Mouse (Mus musculus) forebrain, embryonic 11.5 days (tissue): Measurements from ENCODE around the gene Scnn1b. TPM values are rescaled to one million over a fixed set of nuclear protein-coding genes. Genes with fewer than 3 reads are reported as not detected.

Source experiments
- ATAC-seq: fragments of 200-750 bp; cut with Nextera tagmentation; replicated peaks from 2 replicates; pipeline ENCODE4 v1.8.0; 2017; ENCODE audit warnings: moderate TSS enrichment; ENCODE audit not compliant: low FRiP score
- DNase-seq: peaks from one replicate; pipeline ENCODE4 v3.0.0-alpha.2; 2017; ENCODE audit warnings: low spot score
- H3K27ac ChIP-seq: fragments of 300-500 bp; sonication (generic); 2 replicates; pipeline ENCODE4 v1.5.1; 2014; ENCODE audit warnings: low read depth, low read length
- H3K27me3 ChIP-seq: fragments of 300-500 bp; sonication (generic); 2 replicates; pipeline ENCODE4 v1.6.1; 2014; ENCODE audit warnings: mild to moderate bottlenecking, low read length, mixed read lengths; ENCODE audit not compliant: control insufficient read depth, insufficient read depth
- H3K36me3 ChIP-seq: fragments of 300-500 bp; sonication (generic); 2 replicates; pipeline ENCODE4 v1.6.1; 2014; ENCODE audit warnings: mild to moderate bottlenecking, low read length, moderate library complexity, mixed read lengths; ENCODE audit not compliant: control insufficient read depth, insufficient read depth
- H3K4me1 ChIP-seq: fragments of 300-500 bp; sonication (generic); replicated peaks from 2 replicates; pipeline ENCODE4 v1.6.1; 2014; ENCODE audit warnings: low read length, mixed read lengths; ENCODE audit not compliant: control insufficient read depth, insufficient read depth
- H3K4me2 ChIP-seq: fragments of 300-500 bp; sonication (generic); 2 replicates; pipeline ENCODE4 v1.6.1; 2014; ENCODE audit warnings: low read depth, mild to moderate bottlenecking, low read length, moderate library complexity, mixed read lengths; ENCODE audit not compliant: severe bottlenecking
- H3K4me3 ChIP-seq: fragments of 300-500 bp; sonication (generic); 2 replicates; pipeline ENCODE4 v1.5.1; 2014; ENCODE audit warnings: low read depth, low read length
- H3K9ac ChIP-seq: fragments of 300-500 bp; sonication (generic); 2 replicates; pipeline ENCODE4 v1.6.1; 2014; ENCODE audit warnings: low read length
- H3K9me3 ChIP-seq: fragments of 300-500 bp; sonication (generic); 2 replicates; pipeline ENCODE4 v1.6.1; 2016; ENCODE audit warnings: low read length, mixed read lengths; ENCODE audit not compliant: control insufficient read depth
- WGBS: fragments of 180-500 bp; shearing (Covaris S2); extraction: QIAGEN DNeasy Blood & Tissue Kit; methylation state at CpG from one replicate; pipeline ENCODE4 v1.1.7; 2014; 5-methylcytosine and 5-hydroxymethylcytosine counted together
- polyA plus RNA-seq: library from polyadenylated mRNA; unstranded; fragments of >200 nt; fragmentation: Nextera tagmentation; extraction: Ambion mirVana; gene quantifications from 2 replicates; pipeline ENCODE4 v1.2.1, GENCODE M21; 2014

Gene Scnn1b
- polyA plus RNA-seq, 1 experiment from 2014 or later, result 0.07 TPM

GRCm38 (mm10) chr7:121899311-121899710, 34.5 kb downstream of the Scnn1b start:
- H3K27ac ChIP-seq, result no peak overlapping the region
- WGBS, result 7% methylated on average over 14 of the region's 14 CpGs
- no peak for ATAC-seq
- no peaks in the 10 kb centered on the region for H3K27me3 ChIP-seq
- no peaks in the 10 kb centered on the region for H3K4me1 ChIP-seq
- no peak overlapping the region; the same call in 1 of the 2 replicates for H3K9ac ChIP-seq
- H3K36me3 ChIP-seq, result no peaks in the 10 kb centered on the region
- no peaks in the 10 kb centered on the region for H3K9me3 ChIP-seq
- peak overlapping the region; percentile 36 for H3K4me2 ChIP-seq
- peak; percentile 81 for DNase-seq
- H3K4me3 ChIP-seq, result no peak overlapping the region

- H3K27ac ChIP-seq, result no peak overlapping the region
- 13% methylated on average over 7 of the region's 7 CpGs for WGBS
- DNase-seq (no peak), ATAC-seq (peak; percentile 10; the same call in 1 of the 2 replicates)
- no peaks in the 10 kb centered on the region for H3K36me3 ChIP-seq
- H3K9ac ChIP-seq, result no peak overlapping the region; the same call in 1 of the 2 replicates
- H3K4me3 ChIP-seq, result no peak overlapping the region
- no peaks in the 10 kb centered on the region for H3K4me1 ChIP-seq
- H3K27me3 ChIP-seq, result no peaks in the 10 kb centered on the region
- peak overlapping the region; percentile 36 for H3K4me2 ChIP-seq
- H3K9me3 ChIP-seq, result no peaks in the 10 kb centered on the region
These were observed 35.1 kb downstream of the Scnn1b start for GRCm38 (mm10) chr7:121899940-121900339.

- Histone ChIP-seq H3K9ac (no peak overlapping the region), H3K4me2 (no peak overlapping the region), H3K9me3 (no peaks in the 10 kb centered on the region), H3K27ac (no peak overlapping the region), H3K4me3 (no peak overlapping the region), H3K4me1 (no peaks in the 10 kb centered on the region), H3K27me3 (no peaks in the 10 kb centered on the region), H3K36me3 (no peaks in the 10 kb centered on the region)
- ATAC-seq (no peak), DNase-seq (no peak)
- whole genome bisulfite sequencing, result 82% methylated on average over 8 of the region's 8 CpGs
These were observed 38.0 kb downstream of the Scnn1b start for GRCm38 (mm10) chr7:121902757-121903411.

GRCm38 (mm10) chr7:121906879-121907278, 42.0 kb downstream of the Scnn1b start:
- no peak for ATAC-seq
- H3K4me3 ChIP-seq, result no peak overlapping the region
- no peaks in the 10 kb centered on the region for H3K27me3 ChIP-seq
- H3K4me2 ChIP-seq, result no peak overlapping the region
- H3K9me3 ChIP-seq, result no peaks in the 10 kb centered on the region
- H3K27ac ChIP-seq, result no peak overlapping the region
- no peaks in the 10 kb centered on the region; the same call in 1 of the 2 replicates for H3K4me1 ChIP-seq
- DNase-seq, result no peak
- no peaks in the 10 kb centered on the region for H3K36me3 ChIP-seq
- no peak overlapping the region for H3K9ac ChIP-seq
- 88% methylated on average over 4 of the region's 4 CpGs for WGBS

GRCm38 (mm10) chr7:121912250-121912649, 47.4 kb downstream of the Scnn1b start:
- ATAC-seq, result no peak
- 68% methylated on average over 8 of the region's 8 CpGs for WGBS
- no peak for DNase-seq
- Histone ChIP-seq H3K4me2 (no peak overlapping the region), H3K9me3 (no peaks in the 10 kb centered on the region), H3K27me3 (no peaks in the 10 kb centered on the region), H3K9ac (no peak overlapping the region), H3K4me1 (no peaks in the 10 kb centered on the region; the same call in 1 of the 2 replicates), H3K4me3 (no peak overlapping the region), H3K27ac (no peak overlapping the region), H3K36me3 (no peaks in the 10 kb centered on the region)

- no peaks in the 10 kb centered on the region for H3K9me3 ChIP-seq
- H3K27ac ChIP-seq, result no peak overlapping the region
- H3K4me1 ChIP-seq, result no peaks in the 10 kb centered on the region; the same call in 1 of the 2 replicates
- WGBS, result 90% methylated on average over 6 of the region's 6 CpGs
- no peak overlapping the region for H3K4me3 ChIP-seq
- H3K4me2 ChIP-seq, result no peak overlapping the region
- no peaks in the 10 kb centered on the region for H3K36me3 ChIP-seq
- DNase-seq (no peak), ATAC-seq (no peak)
- H3K27me3 ChIP-seq, result no peaks in the 10 kb centered on the region
- H3K9ac ChIP-seq, result no peak overlapping the region
These were observed 49.1 kb downstream of the Scnn1b start for GRCm38 (mm10) chr7:121913944-121914343.

GRCm38 (mm10) chr7:121924361-121924760, 59.5 kb downstream of the Scnn1b start:
- Histone ChIP-seq H3K9ac (no peak overlapping the region), H3K27ac (no peak overlapping the region), H3K4me1 (no peaks in the 10 kb centered on the region), H3K27me3 (no peaks in the 10 kb centered on the region), H3K4me2 (no peak overlapping the region), H3K9me3 (no peaks in the 10 kb centered on the region), H3K4me3 (no peak overlapping the region), H3K36me3 (no peaks in the 10 kb centered on the region)
- 92% methylated on average over 7 of the region's 7 CpGs for WGBS
- DNase-seq (no peak), ATAC-seq (no peak)

- Histone ChIP-seq H3K4me2 (no peak overlapping the region), H3K27ac (no peak overlapping the region), H3K27me3 (no peaks in the 10 kb centered on the region), H3K9ac (no peak overlapping the region), H3K9me3 (no peaks in the 10 kb centered on the region), H3K4me1 (no peaks in the 10 kb centered on the region), H3K4me3 (no peak overlapping the region), H3K36me3 (no peaks in the 10 kb centered on the region; the same call in 1 of the 2 replicates)
- 96% methylated on average over 2 of the region's 2 CpGs for WGBS
- DNase-seq (no peak), ATAC-seq (no peak)
These were observed 63.0 kb downstream of the Scnn1b start for GRCm38 (mm10) chr7:121927882-121928281.

GRCm38 (mm10) chr7:121931246-121931645, 66.4 kb downstream of the Scnn1b start:
- Histone ChIP-seq H3K4me2 (no peak overlapping the region), H3K4me3 (no peak overlapping the region), H3K27ac (no peak overlapping the region), H3K27me3 (no peaks in the 10 kb centered on the region), H3K4me1 (no peaks in the 10 kb centered on the region), H3K9ac (no peak overlapping the region), H3K9me3 (no peaks in the 10 kb centered on the region), H3K36me3 (no peaks in the 10 kb centered on the region; the same call in 1 of the 2 replicates)
- DNase-seq (no peak), ATAC-seq (no peak)
- 45% methylated on average over 7 of the region's 7 CpGs for WGBS
